Mouse (Mus musculus): ENCODE measurements around the gene Chst3. TPM values are rescaled to one million over a fixed set of nuclear protein-coding genes. Genes with fewer than 3 reads are reported as not detected.

Gene Chst3
- 2.3 and 2.5 TPM in 2 replicates for polyA plus RNA-seq (2016; fragmentation: Nextera tagmentation; extraction: Ambion mirVana)

DNA sequence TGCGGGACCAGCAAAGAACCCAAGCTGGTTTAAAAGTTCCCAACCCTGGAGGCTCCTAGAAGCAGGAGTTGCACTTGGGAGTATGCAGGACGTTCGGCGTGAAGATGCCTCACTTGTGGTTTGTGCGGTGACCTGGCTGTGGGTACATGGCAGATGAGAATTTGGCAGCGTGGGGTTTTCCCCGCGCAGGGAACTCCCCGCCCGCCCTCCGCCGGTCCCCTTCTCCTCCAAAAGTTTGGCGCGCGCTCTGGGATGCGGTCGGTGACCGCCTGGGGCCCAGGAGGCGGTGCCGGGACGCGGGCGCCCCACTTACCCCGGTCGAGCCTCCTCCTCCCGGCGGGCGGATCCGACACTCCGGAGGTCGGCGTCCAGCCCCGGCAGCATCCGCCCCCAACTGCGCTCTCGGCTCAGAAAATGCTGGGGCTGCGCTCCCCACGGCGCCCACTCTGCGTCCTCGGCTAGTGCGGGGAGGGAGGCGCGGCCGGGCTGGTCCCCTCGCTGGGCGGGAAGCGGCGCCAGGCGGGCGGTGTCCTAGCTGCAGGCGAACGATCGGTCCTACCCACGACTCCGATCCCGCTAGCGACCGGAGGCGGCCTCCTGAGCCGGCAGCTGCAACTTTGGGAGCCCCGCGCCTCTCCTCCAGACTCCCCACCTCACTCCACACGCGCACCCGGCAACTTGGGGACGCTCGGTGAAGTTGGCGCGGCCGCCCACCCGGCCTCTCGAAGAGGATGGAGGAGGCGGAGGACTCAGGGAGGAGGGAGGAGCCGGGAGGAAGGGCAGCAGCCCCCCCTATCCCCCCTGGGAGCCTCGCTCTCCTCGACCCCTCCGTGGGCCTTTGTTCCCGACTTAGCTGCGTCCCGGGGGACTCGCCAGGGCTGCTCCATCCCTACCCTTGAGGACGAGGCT lies at the start of gene Chst3:
Chst3 (minus strand) TSS at position 670 of the 909 bp plus-strand sequence.
- H3K27ac ChIP-seq (replicated peaks): peak within 1 kb of the TSS; percentile 54
- WGBS: under 1% methylated on average over 65 of the region's 83 CpGs
- H3K4me1 ChIP-seq: peaks cover 42% of the 10 kb centered on the region
- H3K27me3 ChIP-seq: peaks cover 35% of the 10 kb centered on the region
- peak; percentile 86 for ATAC-seq (ENCODE audit: low FRiP score, low read depth)
- peak within 1 kb of the TSS; percentile 73 for H3K4me3 ChIP-seq
- no peaks in the 10 kb centered on the region for H3K36me3 ChIP-seq
- no peaks in the 10 kb centered on the region for H3K9me3 ChIP-seq
- H3K4me2 ChIP-seq (replicated peaks): peak within 1 kb of the TSS; percentile 93
- H3K9ac ChIP-seq (replicated peaks): peak within 1 kb of the TSS; percentile 83

DNA sequence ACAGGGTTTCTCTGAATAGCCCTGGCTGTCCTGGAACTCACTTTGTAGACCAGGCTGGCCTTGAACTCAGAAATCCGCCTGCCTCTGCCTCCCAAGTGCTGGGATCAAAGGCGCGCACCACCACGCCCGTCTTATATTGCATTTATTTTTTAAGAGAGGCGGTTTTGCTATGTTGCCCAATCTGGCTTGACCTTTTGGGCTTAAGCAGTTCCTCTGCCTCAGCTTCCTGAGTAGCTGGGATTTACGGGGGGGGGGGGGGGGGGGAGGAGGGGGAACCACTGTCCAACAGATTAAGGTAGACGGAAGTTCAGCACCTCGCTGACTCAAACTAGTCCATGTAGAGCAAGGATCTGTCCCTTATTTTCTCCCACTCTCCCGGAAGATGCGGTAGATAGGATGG lies 49.7 kb upstream of the Chst3 start:
- no peaks in the 10 kb centered on the region for H3K4me1 ChIP-seq
- H3K27me3 ChIP-seq: no peaks in the 10 kb centered on the region
- H3K4me3 ChIP-seq: no peak overlapping the region
- H3K4me2 ChIP-seq (replicated peaks): no peak overlapping the region
- no peak overlapping the region for H3K27ac ChIP-seq (replicated peaks)
- no peak for ATAC-seq (ENCODE audit: low FRiP score, low read depth)
- 86% methylated on average over 11 of the region's 11 CpGs for WGBS
- no peaks in the 10 kb centered on the region for H3K9me3 ChIP-seq
- no peaks in the 10 kb centered on the region for H3K36me3 ChIP-seq
- H3K9ac ChIP-seq (replicated peaks): no peak overlapping the region

DNA sequence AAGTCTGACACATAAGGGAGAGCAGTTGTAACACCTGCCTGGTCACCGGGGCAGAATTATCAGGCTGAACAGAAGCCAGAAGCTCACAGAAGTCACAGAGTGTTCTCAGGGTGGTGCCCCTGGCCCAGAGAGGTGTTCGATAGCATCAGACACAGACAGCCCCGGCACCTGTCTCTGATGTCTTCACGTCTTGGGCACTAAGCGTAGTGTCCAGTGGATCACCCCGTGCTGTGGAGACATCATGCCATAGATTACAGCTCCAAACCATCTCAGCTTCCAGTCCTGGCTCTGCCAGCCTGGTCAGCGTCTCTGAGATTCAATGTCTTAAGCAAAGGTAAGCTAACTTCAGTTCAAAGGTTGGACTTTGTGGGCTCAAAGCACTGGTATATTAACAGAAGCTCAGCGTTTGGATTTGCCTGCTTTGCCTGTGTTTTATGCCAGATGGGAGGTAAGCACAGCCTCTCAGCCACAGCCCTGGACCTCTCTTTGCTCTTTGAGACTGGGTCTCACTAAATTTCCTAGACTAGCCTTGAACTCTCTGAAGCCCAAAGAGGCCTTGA lies 47.9 kb upstream of the Chst3 start:
- Histone ChIP-seq H3K36me3 (no peaks in the 10 kb centered on the region), H3K4me1 (peaks cover 8% of the 10 kb centered on the region), H3K27me3 (no peaks in the 10 kb centered on the region), H3K4me2 (replicated peaks) (no peak overlapping the region), H3K9me3 (no peaks in the 10 kb centered on the region), H3K4me3 (no peak overlapping the region), H3K27ac (replicated peaks) (no peak overlapping the region), H3K9ac (replicated peaks) (no peak overlapping the region)
- 93% methylated on average over 8 of the region's 8 CpGs for WGBS
- ATAC-seq (ENCODE audit: low FRiP score, low read depth): no peak

DNA sequence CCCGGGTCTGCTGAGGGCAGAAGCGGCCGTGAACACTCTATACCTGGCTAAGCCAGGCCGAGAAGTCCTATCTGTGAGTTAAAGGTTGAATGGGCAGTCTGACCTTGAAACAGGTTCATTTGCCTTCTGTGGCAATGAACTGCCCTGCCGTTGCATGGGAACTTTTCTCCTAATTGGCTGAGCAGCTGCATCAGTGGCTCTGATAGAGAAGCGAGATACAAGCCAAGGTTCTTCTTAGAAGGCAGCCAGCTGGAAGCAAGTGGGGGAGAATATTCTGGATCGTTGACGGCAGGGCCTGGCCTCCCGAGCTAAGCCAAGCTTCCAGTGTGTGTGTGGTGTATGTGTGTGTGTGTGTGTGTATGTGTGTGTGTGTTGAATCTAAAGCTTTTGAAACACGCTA lies 46.2 kb upstream of the Chst3 start:
- peaks cover 8% of the 10 kb centered on the region for H3K4me1 ChIP-seq
- H3K9ac ChIP-seq (replicated peaks): no peak overlapping the region
- no peak for ATAC-seq (ENCODE audit: low FRiP score, low read depth)
- no peak overlapping the region for H3K27ac ChIP-seq (replicated peaks)
- no peak overlapping the region for H3K4me3 ChIP-seq
- WGBS: 86% methylated on average over 10 of the region's 10 CpGs
- H3K4me2 ChIP-seq (replicated peaks): no peak overlapping the region
- H3K36me3 ChIP-seq: no peaks in the 10 kb centered on the region
- no peaks in the 10 kb centered on the region for H3K27me3 ChIP-seq
- H3K9me3 ChIP-seq: no peaks in the 10 kb centered on the region

DNA sequence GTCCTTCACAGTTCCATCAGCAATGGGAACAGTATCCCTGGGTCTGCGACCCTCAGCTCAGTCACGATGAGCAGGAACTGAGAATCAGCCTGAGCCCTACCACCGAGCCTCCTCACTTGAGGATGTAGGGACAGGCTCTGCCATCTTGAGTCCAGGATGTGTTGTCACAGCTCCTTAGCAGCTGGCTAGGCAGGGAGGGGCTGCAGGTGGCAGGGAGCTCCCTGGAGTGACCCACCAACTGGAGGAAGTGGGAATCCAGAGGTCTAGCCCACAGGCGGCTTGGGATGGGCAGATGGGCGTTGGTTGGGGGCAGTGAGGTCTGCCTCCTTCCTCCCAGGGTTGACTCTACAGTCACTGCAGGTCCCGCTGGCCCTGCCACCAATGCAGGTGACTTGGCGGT lies 44.3 kb upstream of the Chst3 start:
- Histone ChIP-seq H3K4me1 (peaks cover 8% of the 10 kb centered on the region), H3K9ac (replicated peaks) (no peak overlapping the region), H3K27ac (replicated peaks) (no peak overlapping the region), H3K36me3 (no peaks in the 10 kb centered on the region), H3K27me3 (no peaks in the 10 kb centered on the region), H3K4me3 (no peak overlapping the region), H3K9me3 (no peaks in the 10 kb centered on the region), H3K4me2 (replicated peaks) (no peak overlapping the region)
- ATAC-seq (ENCODE audit: low FRiP score, low read depth): no peak
- 83% methylated on average over 7 of the region's 7 CpGs for WGBS

DNA sequence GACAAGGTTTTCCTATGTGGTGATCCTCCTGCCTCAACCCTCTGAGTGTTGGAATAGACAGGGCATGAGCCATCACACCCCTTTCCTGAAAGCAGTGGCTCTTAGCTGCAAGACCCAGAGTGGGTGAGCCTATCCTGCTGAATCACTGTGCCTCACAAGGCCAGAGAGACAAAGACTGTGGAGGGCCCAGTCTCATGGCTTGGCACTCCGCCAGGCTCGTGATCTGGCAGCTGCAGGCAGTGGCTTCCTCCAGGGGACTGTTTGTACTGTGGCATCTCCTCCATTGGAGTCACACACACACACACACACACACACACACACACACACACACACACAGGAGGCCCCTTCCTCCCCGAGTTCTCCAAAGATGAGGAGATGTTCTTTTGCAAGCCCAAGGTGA lies 43.3 kb upstream of the Chst3 start:
- Histone ChIP-seq H3K27ac (replicated peaks) (peak overlapping the region; percentile 49; the same call in 1 of the 2 replicates), H3K9ac (replicated peaks) (no peak overlapping the region), H3K9me3 (no peaks in the 10 kb centered on the region), H3K27me3 (no peaks in the 10 kb centered on the region), H3K4me1 (peaks cover 8% of the 10 kb centered on the region), H3K4me2 (replicated peaks) (no peak overlapping the region), H3K4me3 (no peak overlapping the region), H3K36me3 (no peaks in the 10 kb centered on the region)
- ATAC-seq (ENCODE audit: low FRiP score, low read depth): peak; percentile 83
- 42% methylated on average over 3 of the region's 3 CpGs for WGBS

DNA sequence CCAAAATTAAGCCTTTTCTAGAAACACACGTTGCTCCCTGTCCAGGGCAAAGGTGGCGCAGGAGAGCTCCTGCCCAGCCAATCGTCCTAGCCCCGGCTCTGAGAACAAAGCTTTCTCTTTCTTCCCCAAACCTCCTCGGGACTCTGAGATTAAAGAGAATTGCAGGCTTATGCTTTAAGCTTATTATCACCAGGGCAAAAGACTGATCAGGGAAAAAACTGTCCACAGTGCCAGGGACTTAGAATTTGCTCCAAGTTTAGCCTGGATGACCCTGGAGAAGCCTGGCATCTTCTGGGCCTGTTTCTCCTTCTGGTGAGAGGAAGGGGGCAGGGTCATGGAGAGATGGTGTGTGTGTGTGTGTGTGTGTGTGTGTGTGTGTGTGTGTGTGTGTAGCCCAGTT lies 42.5 kb upstream of the Chst3 start:
- Histone ChIP-seq H3K27ac (replicated peaks) (no peak overlapping the region), H3K9ac (replicated peaks) (no peak overlapping the region), H3K4me3 (no peak overlapping the region), H3K9me3 (no peaks in the 10 kb centered on the region), H3K4me1 (peaks cover 8% of the 10 kb centered on the region), H3K4me2 (replicated peaks) (no peak overlapping the region), H3K27me3 (no peaks in the 10 kb centered on the region), H3K36me3 (no peaks in the 10 kb centered on the region)
- ATAC-seq (ENCODE audit: low FRiP score, low read depth): no peak
- 18% methylated on average over 5 of the region's 5 CpGs for WGBS

DNA sequence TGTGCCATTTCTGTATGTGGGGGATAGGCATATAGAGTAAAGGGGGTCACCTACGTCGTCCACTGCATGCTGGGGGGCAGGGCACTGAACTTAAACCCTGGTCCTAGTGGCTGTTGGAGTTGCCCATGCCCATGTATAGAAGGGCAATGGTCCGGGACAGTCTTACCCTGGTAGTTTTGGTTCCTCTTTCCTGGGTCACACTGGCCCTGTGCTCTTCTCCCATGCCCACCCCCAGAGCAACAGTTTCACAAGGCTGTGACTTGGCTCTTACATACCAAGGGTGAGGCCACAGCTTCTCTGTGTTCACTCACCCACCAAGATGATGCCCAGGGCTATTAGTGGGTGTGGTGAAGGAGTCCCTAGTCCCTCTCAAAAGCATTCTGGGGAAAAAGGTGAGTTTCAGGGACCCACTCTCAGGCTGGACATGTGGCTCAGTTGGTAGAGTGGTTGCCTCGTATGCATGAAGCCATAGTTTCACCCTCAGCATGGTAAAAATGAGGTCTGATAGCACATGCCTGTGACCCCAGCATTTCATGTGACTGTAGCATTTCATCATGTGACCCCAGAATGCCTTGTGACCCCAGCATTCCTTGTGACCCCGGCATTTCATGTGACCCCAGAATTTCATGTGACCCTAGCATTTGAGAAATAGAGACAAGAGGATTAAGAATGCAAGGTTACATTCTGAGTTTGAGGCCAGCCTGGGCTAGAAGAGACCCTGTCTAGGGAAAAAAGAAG lies 41.7 kb upstream of the Chst3 start:
- Histone ChIP-seq H3K4me1 (peaks cover 8% of the 10 kb centered on the region), H3K9me3 (no peaks in the 10 kb centered on the region), H3K4me2 (replicated peaks) (no peak overlapping the region), H3K36me3 (no peaks in the 10 kb centered on the region), H3K9ac (replicated peaks) (no peak overlapping the region), H3K27ac (replicated peaks) (no peak overlapping the region), H3K4me3 (no peak overlapping the region), H3K27me3 (no peaks in the 10 kb centered on the region)
- no peak for ATAC-seq (ENCODE audit: low FRiP score, low read depth)
- WGBS: 86% methylated on average over 5 of the region's 5 CpGs

DNA sequence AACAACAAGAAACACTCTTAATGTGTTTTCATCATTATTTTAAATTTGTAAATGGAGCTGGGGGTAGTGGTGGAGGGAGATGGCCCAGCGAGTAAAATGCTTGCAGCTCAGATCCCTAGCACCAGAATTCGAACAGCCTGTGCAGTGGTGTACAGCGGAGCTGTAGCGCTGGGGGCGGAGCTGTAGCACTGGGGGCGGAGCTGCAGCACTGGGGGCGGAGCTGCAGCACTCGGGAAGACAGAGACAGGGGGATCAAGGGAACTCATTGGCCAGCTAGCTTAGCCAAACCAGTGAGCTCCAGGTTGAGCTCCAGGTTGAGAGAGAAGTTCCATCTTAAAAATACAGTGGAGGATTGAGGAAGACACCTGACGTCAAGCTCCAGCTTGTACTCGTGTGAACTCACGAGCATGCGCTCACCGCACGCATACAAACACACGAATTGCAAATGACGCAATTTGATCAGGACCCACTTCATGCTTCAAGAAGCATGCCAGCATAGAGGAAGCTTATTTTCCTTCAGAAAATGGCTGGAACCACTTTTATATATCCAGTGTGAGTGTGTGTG lies 38.3 kb upstream of the Chst3 start:
- H3K27ac ChIP-seq (replicated peaks): no peak overlapping the region
- 59% methylated on average over 16 of the region's 16 CpGs for WGBS
- no peak overlapping the region for H3K4me3 ChIP-seq
- H3K9ac ChIP-seq (replicated peaks): no peak overlapping the region
- no peak for ATAC-seq (ENCODE audit: low FRiP score, low read depth)
- H3K36me3 ChIP-seq: no peaks in the 10 kb centered on the region
- H3K9me3 ChIP-seq: no peaks in the 10 kb centered on the region
- H3K27me3 ChIP-seq: no peaks in the 10 kb centered on the region
- peaks cover 2% of the 10 kb centered on the region for H3K4me1 ChIP-seq
- H3K4me2 ChIP-seq (replicated peaks): no peak overlapping the region

DNA sequence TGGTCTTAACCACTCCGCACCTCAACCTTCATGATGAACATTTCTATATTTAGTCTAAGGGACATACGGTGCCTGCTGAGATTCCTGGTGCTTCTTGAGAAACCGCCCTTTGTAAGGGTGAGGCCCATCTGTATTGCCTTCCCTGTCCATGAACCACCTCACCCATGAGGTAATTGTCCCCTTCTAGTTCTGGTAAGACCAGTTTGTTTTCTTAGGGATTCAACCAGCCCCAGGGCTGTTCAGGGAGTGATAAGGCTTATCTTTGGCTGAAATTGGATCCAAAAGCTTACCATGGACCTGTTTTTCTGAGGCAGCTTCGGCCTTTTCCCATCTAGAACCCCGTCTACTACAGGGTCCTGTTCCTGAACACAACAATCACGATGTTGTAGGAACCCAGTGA lies 37.0 kb upstream of the Chst3 start:
- Histone ChIP-seq H3K27ac (replicated peaks) (no peak overlapping the region), H3K4me1 (no peaks in the 10 kb centered on the region), H3K4me3 (no peak overlapping the region), H3K4me2 (replicated peaks) (no peak overlapping the region), H3K9me3 (no peaks in the 10 kb centered on the region), H3K36me3 (no peaks in the 10 kb centered on the region), H3K9ac (replicated peaks) (no peak overlapping the region), H3K27me3 (no peaks in the 10 kb centered on the region)
- WGBS: 85% methylated on average over 6 of the region's 6 CpGs
- ATAC-seq (ENCODE audit: low FRiP score, low read depth): no peak

DNA sequence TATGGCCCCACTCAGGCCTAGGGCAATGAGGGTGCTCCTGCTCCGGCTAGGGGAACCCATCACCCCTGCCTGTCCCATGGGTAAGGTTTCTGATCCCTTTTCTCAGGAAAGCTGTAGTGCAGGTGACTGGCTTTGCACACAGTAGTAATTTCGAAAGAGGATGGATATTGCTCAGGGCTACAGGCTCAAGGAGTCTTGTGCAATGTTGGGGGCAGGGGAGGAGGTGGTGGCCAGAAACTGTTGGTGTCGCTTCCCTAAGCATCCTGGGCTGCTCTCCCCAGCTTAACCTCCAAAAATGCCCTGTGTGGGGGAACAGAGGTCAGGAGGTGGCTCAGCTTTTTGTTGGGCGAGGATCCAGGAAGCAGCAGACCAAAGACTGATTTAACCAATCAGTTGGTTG lies 33.5 kb upstream of the Chst3 start:
- WGBS: 70% methylated on average over 4 of the region's 4 CpGs
- H3K36me3 ChIP-seq: no peaks in the 10 kb centered on the region
- H3K27ac ChIP-seq (replicated peaks): no peak overlapping the region
- no peaks in the 10 kb centered on the region for H3K27me3 ChIP-seq
- H3K4me1 ChIP-seq: no peaks in the 10 kb centered on the region
- no peak for ATAC-seq (ENCODE audit: low FRiP score, low read depth)
- no peak overlapping the region for H3K4me3 ChIP-seq
- H3K9me3 ChIP-seq: no peaks in the 10 kb centered on the region
- H3K9ac ChIP-seq (replicated peaks): no peak overlapping the region
- no peak overlapping the region for H3K4me2 ChIP-seq (replicated peaks)

DNA sequence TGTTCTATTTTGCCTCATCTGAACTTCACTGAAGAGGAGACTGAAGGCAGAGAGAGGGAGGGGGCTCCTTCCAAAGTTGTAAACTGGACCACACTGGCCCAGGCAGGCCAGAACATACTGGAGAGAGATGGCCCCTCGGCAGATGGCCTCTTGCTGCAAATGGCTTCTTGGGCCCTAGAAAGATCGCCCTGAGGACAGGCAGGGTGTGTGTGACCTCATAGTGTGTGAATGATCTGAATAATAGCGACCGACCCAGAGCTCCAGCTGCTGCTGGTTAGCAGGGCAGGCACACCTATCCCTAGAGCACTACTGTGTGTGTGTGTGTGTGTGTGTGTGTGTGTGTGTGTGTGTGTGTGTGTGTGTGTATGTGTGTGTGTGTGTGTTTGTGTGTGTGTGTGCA lies 33.1 kb upstream of the Chst3 start:
- H3K4me2 ChIP-seq (replicated peaks): no peak overlapping the region
- WGBS: 67% methylated on average over 4 of the region's 4 CpGs
- H3K9me3 ChIP-seq: no peaks in the 10 kb centered on the region
- no peaks in the 10 kb centered on the region for H3K27me3 ChIP-seq
- no peak overlapping the region for H3K4me3 ChIP-seq
- H3K36me3 ChIP-seq: no peaks in the 10 kb centered on the region
- H3K4me1 ChIP-seq: no peaks in the 10 kb centered on the region
- H3K27ac ChIP-seq (replicated peaks): no peak overlapping the region
- no peak for ATAC-seq (ENCODE audit: low FRiP score, low read depth)
- no peak overlapping the region for H3K9ac ChIP-seq (replicated peaks)

All from midbrain, embryonic 12.5 days (tissue).